Mouse (Mus musculus) kidney, postnatal 4 days (tissue): ENCODE measurements around the gene Pars2.

Experiments
- DNase-seq, 2 experiments: peaks; one replicate each; pipeline ENCODE4 v3.0.0; 2021; ENCODE audit warnings: mixed read lengths in 2 of 2

The Pars2 gene

DNA sequence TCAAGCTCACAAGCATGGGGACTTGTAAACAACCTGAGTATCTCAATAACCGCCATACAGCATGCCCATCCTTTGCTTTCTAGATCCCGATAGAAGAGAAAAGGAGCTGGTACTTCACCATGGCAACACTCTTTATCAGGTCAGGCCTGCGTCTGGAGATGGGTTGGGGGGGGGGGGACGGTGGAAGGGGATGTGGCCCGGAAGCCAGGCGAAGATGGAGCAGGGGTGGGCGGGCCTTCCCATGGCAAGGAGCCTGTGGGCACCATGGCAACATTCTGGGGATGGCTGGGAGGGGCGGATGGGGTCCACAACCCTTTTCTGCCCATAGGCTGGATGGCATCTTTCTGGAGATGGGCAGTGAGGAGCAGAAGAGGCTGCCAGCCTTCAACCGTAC, 16.8 kb upstream of the Pars2 start:
- no peak for DNase-seq

DNA sequence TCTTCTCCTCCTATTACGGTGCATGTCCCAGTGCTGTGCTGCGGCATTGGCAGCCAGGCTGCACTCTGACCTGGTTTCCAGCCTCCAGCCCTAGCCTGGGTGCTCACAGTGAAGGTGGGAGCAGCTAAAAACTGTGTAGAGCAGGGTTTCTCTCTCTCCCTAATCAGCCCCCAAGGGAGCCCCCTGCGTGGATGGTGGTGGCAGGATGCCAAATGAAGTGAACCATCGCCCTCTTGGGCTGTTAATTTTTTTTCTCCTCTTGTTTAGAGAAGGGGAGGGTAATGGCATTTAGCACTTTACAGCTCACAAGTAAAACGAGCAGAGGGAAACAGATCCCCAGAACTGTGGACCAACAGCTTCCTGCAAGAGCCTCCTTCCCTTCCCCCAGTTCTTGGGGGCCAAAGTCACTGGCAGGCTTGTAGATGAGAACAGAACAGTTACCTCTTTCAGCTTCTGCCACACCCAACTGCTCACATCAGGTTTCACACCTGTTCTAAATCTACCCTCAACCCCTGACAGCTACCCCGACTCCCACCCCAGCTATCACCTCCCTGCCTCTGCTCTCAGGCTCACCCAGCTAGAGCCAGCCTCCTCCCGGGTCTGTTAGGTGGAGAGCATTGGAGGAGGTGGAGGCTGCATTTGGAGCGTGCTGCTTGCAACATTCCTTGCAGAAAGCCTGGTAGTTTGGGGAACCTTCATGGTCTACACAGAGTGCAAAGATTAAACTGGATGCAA, 7.2 kb upstream of the Pars2 start:
- DNase-seq = peak; percentile 69 to 75

GRCm38 (mm10) chr4:106644218-106644610, 6.7 kb upstream of the Pars2 start:
- no peak for DNase-seq

GRCm38 (mm10) chr4:106645797-106646196, 5.1 kb upstream of the Pars2 start:
- no peak for DNase-seq

DNA sequence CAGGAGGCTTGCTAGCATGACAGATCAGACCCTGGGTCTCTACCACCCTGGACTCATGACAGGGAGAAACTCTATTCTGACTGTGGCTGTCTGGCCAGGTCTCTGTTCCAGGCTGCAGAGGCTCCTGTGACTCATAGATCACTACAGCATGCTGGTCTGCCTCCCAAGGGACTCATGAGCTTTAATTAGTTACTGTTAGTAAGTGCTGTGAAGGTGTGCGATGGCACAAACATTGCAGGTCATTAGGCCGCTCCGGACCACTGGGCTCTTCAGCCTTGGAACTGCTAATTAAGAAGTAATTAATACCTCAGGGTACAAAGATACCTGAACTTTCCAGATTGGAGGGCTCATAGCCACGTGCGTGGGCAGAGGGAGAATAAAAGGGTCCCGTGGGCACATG, 3.7 kb upstream of the Pars2 start:
- peak in 1 of 2 experiments; percentile 47 for DNase-seq

GRCm38 (mm10) chr4:106652546-106652945, 1.7 kb downstream of the Pars2 start:
- no peak for DNase-seq

- no peak for DNase-seq
Measured at GRCm38 (mm10) chr4:106653051-106653450, 2.2 kb downstream of the Pars2 start.

- DNase-seq = no peak
Measured at GRCm38 (mm10) chr4:106655681-106656080, 4.8 kb downstream of the Pars2 start.

- DNase-seq = no peak
Measured at GRCm38 (mm10) chr4:106663956-106664470, 13.1 kb downstream of the Pars2 start.

- DNase-seq = peak; percentile 33 to 49
Measured at GRCm38 (mm10) chr4:106664697-106665096, 13.8 kb downstream of the Pars2 start.

GRCm38 (mm10) chr4:106665269-106665668, 14.4 kb downstream of the Pars2 start:
- DNase-seq = no peak

DNA sequence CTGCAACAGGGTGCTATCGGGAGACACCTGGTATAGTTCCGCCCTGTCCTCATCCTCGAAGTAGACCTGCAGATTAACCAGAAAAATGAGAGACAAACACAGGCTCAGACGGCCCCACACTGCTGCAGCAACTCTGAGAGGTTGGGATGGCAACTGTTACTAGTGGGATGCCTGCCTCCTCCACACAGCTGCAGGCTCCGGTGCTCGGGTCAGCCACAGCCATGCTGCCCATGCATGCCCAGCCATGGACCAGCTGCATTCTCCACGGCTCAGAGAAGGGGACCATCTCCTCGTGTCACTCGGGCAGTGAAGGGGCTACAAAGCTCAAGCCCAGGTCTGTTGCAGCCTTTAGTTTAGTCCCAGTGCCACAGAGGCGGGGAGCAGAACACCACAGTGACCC, 14.8 kb downstream of the Pars2 start:
- peak; percentile 47 to 61 for DNase-seq

DNA sequence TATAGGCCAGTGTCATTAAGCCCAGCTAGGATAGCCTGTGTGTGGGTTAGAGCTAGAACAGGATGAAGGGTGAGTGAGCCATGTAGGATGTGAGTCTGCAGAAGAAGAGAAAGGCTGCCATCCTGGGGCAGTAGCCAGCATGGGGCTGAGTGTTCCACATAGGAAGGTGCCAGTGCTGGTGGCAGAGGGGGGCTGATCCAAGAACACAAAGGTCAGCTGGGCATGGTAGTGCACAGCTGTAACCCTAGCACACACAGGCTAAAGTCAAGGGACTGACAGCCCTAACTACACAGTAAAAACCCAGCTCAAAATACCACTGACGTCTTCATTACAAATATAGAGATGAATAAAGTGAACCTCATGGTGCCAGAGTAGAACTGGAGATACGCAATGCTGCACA, 15.7 kb downstream of the Pars2 start:
- DNase-seq = no peak

DNA sequence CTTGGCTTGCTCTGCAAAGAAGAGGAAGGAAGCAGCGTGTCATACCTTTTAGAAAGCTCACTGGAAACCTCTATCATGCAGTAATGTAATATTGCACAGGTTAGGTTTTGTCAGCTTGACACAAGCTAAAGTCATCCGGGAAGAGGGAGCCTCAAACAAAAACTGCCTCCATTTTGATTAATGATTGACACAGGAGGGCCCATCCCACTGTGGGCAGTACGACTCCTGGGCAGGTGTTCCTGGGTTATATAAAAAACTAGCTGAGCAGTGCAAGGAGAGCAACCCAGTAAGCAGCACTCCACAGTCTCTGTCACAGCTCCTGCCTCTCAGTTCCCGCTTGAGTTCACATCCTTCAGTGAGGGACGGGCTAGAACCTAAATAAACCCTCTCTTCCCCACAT, 25.9 kb downstream of the Pars2 start:
- no peak for DNase-seq

DNA sequence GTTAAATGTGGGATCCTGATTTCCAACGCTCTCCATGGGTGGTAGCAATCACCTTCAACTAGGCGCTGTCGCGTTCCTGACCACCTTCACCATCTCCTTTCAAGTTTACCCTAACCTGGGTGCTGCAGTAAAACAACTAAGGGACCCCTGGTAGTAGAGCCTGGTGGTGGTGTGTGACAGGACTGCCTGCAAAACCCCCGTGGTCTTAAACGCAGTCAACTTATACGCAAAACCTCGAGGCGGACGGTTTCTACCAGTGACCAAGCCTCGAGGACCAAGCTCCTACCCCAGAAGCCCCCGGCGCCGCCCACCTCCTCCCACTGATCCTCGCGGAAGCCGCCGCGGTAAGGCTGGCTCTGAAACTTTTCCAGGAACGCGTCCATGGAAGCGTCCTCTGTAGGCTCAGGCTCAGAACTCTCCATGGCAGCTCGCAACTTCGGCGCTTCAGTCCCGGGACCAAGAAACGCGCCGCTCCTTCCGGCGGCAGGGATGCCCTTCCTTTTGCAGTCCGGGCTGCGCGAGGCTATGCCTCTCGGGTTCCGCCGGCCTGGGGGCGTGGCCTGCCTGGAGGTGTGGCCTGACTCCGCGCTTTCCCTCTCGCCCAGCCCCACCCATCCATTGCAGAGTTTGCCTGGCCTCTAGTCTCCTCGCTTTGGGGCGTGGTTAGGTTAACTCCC, 27.7 kb downstream of the Pars2 start, which contains the start of gene Ttc4:
Gene Ttc4 (minus strand): TSS at position 503 of the 677 bp plus-strand sequence.
- DNase-seq = peak; percentile 95 to 96

GRCm38 (mm10) chr4:106679152-106679551, 28.3 kb downstream of the Pars2 start:
- DNase-seq = no peak

GRCm38 (mm10) chr4:106680955-106681354, 30.1 kb downstream of the Pars2 start:
- DNase-seq = no peak

GRCm38 (mm10) chr4:106688636-106689296, 37.9 kb downstream of the Pars2 start:
- DNase-seq = no peak

DNA sequence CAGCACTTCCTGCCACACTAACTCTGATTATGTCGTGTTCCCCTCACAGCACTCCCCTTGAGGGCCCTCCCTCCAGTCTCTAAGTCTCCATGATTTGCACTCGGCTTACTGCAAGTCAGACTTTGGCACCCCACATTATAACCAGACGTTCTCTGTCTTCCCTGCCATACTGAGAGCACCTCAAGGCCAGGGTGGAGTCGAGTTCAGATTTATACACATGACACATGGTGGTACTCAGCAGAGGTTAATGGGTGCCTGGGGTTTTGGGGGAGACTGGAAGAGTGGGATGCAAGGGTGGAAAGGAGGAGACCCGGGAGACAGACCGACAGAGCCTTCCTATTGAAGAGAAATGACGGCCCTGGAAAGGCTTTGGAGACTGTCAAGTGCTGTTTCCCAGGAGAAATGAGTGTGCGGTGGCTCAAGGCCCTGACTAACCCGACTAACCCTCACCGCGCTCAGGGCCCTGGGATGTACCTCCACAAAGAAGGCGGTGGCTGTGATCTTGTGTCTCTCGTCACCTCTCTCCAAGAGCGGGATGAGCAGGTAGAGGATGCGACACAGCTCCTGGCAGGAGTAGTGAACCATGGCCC, 43.1 kb downstream of the Pars2 start:
- no peak for DNase-seq

DNA sequence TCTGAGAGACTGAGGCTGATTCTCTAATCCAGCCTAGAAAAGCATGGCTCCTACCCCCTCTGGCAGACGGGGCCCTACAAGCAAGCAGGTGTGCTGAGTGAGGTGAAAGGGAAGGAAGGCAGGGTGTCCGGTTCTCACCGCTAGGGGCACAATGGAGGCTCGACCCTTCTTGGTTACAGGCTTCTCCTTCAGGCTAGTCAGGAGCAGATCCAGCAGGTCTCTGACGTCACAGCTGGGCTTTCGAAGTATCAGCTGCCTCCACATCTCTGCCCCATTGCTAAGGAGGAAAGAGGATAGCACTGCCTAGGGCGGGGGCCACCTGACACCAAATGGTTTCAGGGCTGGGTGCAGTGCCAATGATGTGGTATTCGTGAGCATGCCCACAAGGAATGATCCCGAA, 49.1 kb downstream of the Pars2 start:
- DNase-seq = peak; percentile 69 to 77

GRCm38 (mm10) chr4:106700798-106701197, 49.9 kb downstream of the Pars2 start:
- no peak for DNase-seq

DNA sequence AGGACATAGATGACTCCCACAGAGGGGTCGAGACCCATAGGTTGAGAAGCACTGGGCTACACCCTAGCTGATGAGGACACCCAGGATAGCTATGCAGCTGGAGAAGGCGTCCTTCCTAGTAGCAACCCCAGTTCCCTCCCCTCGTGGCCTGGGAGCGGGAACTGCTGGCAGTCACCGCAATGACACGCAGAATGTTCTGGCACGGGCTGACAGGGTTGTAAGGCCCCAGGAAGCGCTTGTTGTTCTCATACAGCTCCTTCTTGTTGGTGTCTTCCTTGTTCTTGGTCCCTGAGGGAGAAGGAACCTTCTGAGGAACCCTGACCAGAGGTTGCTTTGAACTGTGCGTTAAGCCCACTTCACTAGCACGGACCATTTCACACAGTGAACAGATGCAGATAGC, 53.1 kb downstream of the Pars2 start:
- DNase-seq = no peak

DNA sequence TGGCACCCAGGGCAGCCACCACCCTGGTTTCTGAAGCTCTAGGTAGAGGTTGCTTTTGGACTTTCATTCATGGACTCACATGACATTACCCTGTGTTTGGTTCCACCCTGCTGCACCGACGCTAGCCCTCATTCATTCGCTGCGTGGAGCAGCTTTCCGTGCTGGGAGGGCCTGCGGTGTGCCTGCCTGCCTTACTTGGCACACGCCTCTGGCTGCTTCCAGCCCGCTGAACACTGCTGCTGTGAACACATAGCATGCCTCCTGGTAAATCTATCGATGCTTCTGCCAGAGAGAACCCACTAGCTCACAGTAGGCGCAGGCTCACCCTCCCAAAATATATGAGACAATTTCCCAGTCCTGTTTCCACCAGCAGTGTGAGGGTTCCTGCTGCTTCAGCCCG, 53.5 kb downstream of the Pars2 start:
- peak; percentile 31 to 52 for DNase-seq
